30 mouse cellular contexts compared by ENCODE assay signal in genomic region chr1:130744961-130745360, GRCm38 (mm10). TPM values are rescaled to one million over a fixed set of nuclear protein-coding genes. Genes with fewer than 3 reads are reported as not detected.
DNase-seq lines count a peak whose midpoint lies in the region; ATAC-seq and TF ChIP-seq lines count a peak whose summit lies in the region.
"Had no signal": no experiment of that assay in that cellular context is flagged by ENCODE, and none has a peak within 500 bp of the region (broad histone marks: within the 10 kb centered on the region; RNA-seq: fewer than 3 reads in every experiment).

No protein-coding gene starts in this region.

- no peak for TF ChIP-seq CTCF in intestine, postnatal 0 days (IDR thresholded peaks at IDR 0.05; ENCODE audit: low read depth)

- peak; percentile 38 for DNase-seq in intestine, embryonic 14.5 days (ENCODE audit: low spot score)
- DNase-seq in midbrain, embryonic 11.5 days (ENCODE audit: low spot score, missing footprints): peak; percentile 54
- no peak for DNase-seq in natural killer cell, adult 2 months (ENCODE audit: low spot score in 2 of 2)
- DNase-seq: adrenal gland, postnatal 10 days; adrenal gland, postnatal 36 days; B cell, adult 2 months; cerebellum, adult 18-20 months; cerebellum, adult 9-10 months; cerebellum, postnatal 14 days; gastrocnemius, adult 2 months; gastrocnemius, postnatal 14 days; heart, adult 11 months; heart, postnatal 10 days; heart, postnatal 36 days had no signal

- H3K27ac ChIP-seq in intestine, embryonic 14.5 days (ENCODE audit: low read depth): no peak overlapping the region
- no peak overlapping the region for H3K27ac ChIP-seq in intestine, postnatal 0 days (ENCODE audit: low read depth, low read length)
- no peak overlapping the region for H3K27ac ChIP-seq in midbrain, embryonic 11.5 days (ENCODE audit: low read depth, low read length)
- H3K27ac ChIP-seq in midbrain, embryonic 15.5 days: no peak overlapping the region
- peak overlapping the region; percentile 97 for H3K27ac ChIP-seq in liver, embryonic 16.5 days (ENCODE audit: low read length)
- H3K27ac ChIP-seq: forebrain, embryonic 13.5 days; gastrocnemius, adult 2 months; heart, embryonic 15.5 days; hindbrain, embryonic 14.5 days; hindbrain, postnatal 0 days had no signal

- H3K27me3 ChIP-seq in intestine, embryonic 14.5 days (replicated peaks; ENCODE audit: control insufficient read depth, insufficient read depth, low read length): no peaks in the 10 kb centered on the region
- no peaks in the 10 kb centered on the region for H3K27me3 ChIP-seq in intestine, postnatal 0 days (replicated peaks; ENCODE audit: control insufficient read depth, insufficient read depth, low read length)
- H3K27me3 ChIP-seq in midbrain, embryonic 11.5 days (ENCODE audit: control insufficient read depth, insufficient read depth, low read length): no peaks in the 10 kb centered on the region
- no peaks in the 10 kb centered on the region for H3K27me3 ChIP-seq in midbrain, embryonic 15.5 days (replicated peaks)
- H3K27me3 ChIP-seq in liver, embryonic 16.5 days (ENCODE audit: control insufficient read depth, insufficient read depth, low read depth, low read length): no peaks in the 10 kb centered on the region
- H3K27me3 ChIP-seq: CH12.LX; forebrain, embryonic 13.5 days; heart, embryonic 12.5 days; heart, embryonic 15.5 days; Patski had no signal

- H3K36me3 ChIP-seq in intestine, embryonic 14.5 days (ENCODE audit: control insufficient read depth, insufficient read depth, low read length): peaks cover 14% of the 10 kb centered on the region; the same call in 1 of the 2 replicates
- peaks cover 44% of the 10 kb centered on the region for H3K36me3 ChIP-seq in intestine, postnatal 0 days (ENCODE audit: control insufficient read depth, insufficient read depth)
- no peaks in the 10 kb centered on the region for H3K36me3 ChIP-seq in midbrain, embryonic 11.5 days (ENCODE audit: control insufficient read depth, insufficient read depth, low read length)
- H3K36me3 ChIP-seq in midbrain, embryonic 15.5 days (replicated peaks): no peaks in the 10 kb centered on the region
- H3K36me3 ChIP-seq in liver, embryonic 16.5 days (ENCODE audit: control insufficient read depth, insufficient read depth): peaks cover 8% of the 10 kb centered on the region; the same call in 1 of the 2 replicates
- H3K36me3 ChIP-seq: forebrain, embryonic 10.5 days; G1E; heart, embryonic 12.5 days; heart, embryonic 15.5 days had no signal

- H3K9me3 ChIP-seq in intestine, embryonic 14.5 days (ENCODE audit: control insufficient read depth, low read length): no peaks in the 10 kb centered on the region
- H3K9me3 ChIP-seq in intestine, postnatal 0 days (ENCODE audit: control insufficient read depth): no peaks in the 10 kb centered on the region
- H3K9me3 ChIP-seq in midbrain, embryonic 11.5 days (ENCODE audit: control insufficient read depth, low read length): no peaks in the 10 kb centered on the region
- H3K9me3 ChIP-seq in midbrain, embryonic 15.5 days: no peaks in the 10 kb centered on the region
- no peaks in the 10 kb centered on the region for H3K9me3 ChIP-seq in liver, embryonic 16.5 days (replicated peaks; ENCODE audit: control insufficient read depth, low read length)
- H3K9me3 ChIP-seq: forebrain, embryonic 10.5 days; forebrain, embryonic 13.5 days; G1E; heart, embryonic 12.5 days; heart, embryonic 15.5 days had no signal

- ATAC-seq in intestine, embryonic 14.5 days (replicated peaks; ENCODE audit: low FRiP score, low TSS enrichment, low read depth): no peak
- no peak for ATAC-seq in intestine, postnatal 0 days
- ATAC-seq in midbrain, embryonic 11.5 days (ENCODE audit: low FRiP score): no peak
- ATAC-seq in midbrain, embryonic 15.5 days (replicated peaks): no peak
- no peak for ATAC-seq in liver, embryonic 16.5 days (ENCODE audit: low read depth)
- ATAC-seq: forebrain, embryonic 13.5 days; forebrain, embryonic 16.5 days; hindbrain, postnatal 0 days; Patski had no signal

- H3K4me2 ChIP-seq in intestine, embryonic 14.5 days (ENCODE audit: low read length): no peak overlapping the region
- no peak overlapping the region for H3K4me2 ChIP-seq in intestine, postnatal 0 days (replicated peaks; ENCODE audit: low read depth)
- no peak overlapping the region for H3K4me2 ChIP-seq in midbrain, embryonic 11.5 days
- H3K4me2 ChIP-seq in midbrain, embryonic 15.5 days: no peak overlapping the region
- no peak overlapping the region for H3K4me2 ChIP-seq in liver, embryonic 16.5 days (ENCODE audit: low read depth, low read length)
- H3K4me2 ChIP-seq: forebrain, embryonic 13.5 days; heart, embryonic 12.5 days; heart, embryonic 15.5 days; hindbrain, embryonic 14.5 days had no signal

- H3K9ac ChIP-seq in intestine, embryonic 14.5 days (ENCODE audit: low read length): no peak overlapping the region
- H3K9ac ChIP-seq in intestine, postnatal 0 days (ENCODE audit: low read depth, low read length): no peak overlapping the region
- no peak overlapping the region for H3K9ac ChIP-seq in midbrain, embryonic 11.5 days (ENCODE audit: low read length)
- H3K9ac ChIP-seq in midbrain, embryonic 15.5 days: no peak overlapping the region
- no peak overlapping the region for H3K9ac ChIP-seq in liver, embryonic 16.5 days (ENCODE audit: low read depth, low read length)
- H3K9ac ChIP-seq: forebrain, embryonic 13.5 days; heart, embryonic 12.5 days; heart, embryonic 15.5 days; hindbrain, embryonic 14.5 days had no signal

- no peak overlapping the region for H3K4me3 ChIP-seq in intestine, embryonic 14.5 days (ENCODE audit: low read depth, low read length)
- H3K4me3 ChIP-seq in intestine, postnatal 0 days (ENCODE audit: low read depth, low read length): no peak overlapping the region
- H3K4me3 ChIP-seq in midbrain, embryonic 11.5 days (ENCODE audit: low read depth, low read length): no peak overlapping the region
- H3K4me3 ChIP-seq in midbrain, embryonic 15.5 days: no peak overlapping the region
- H3K4me3 ChIP-seq in liver, embryonic 16.5 days (ENCODE audit: low read depth, low read length): no peak overlapping the region
- H3K4me3 ChIP-seq: forebrain, embryonic 10.5 days; forebrain, embryonic 13.5 days; gastrocnemius, adult 2 months; heart, embryonic 12.5 days; heart, embryonic 15.5 days had no signal

- peaks cover 9% of the 10 kb centered on the region; the same call in 1 of the 2 replicates for H3K4me1 ChIP-seq in intestine, embryonic 14.5 days (replicated peaks; ENCODE audit: control insufficient read depth, insufficient read depth, low read length)
- peaks cover 15% of the 10 kb centered on the region for H3K4me1 ChIP-seq in intestine, postnatal 0 days (replicated peaks; ENCODE audit: control insufficient read depth, insufficient read depth, low read length)
- H3K4me1 ChIP-seq in midbrain, embryonic 11.5 days (ENCODE audit: control insufficient read depth, insufficient read depth, low read length): no peaks in the 10 kb centered on the region
- H3K4me1 ChIP-seq in midbrain, embryonic 15.5 days: no peaks in the 10 kb centered on the region
- peaks cover 66% of the 10 kb centered on the region for H3K4me1 ChIP-seq in liver, embryonic 16.5 days (ENCODE audit: control insufficient read depth, low read depth, low read length)
- H3K4me1 ChIP-seq: forebrain, embryonic 13.5 days had no signal

- WGBS in intestine, embryonic 14.5 days: 88% methylated on average over 5 of the region's 5 CpGs
- WGBS in intestine, postnatal 0 days: 94% methylated on average over 5 of the region's 5 CpGs
- 91% methylated on average over 5 of the region's 5 CpGs for WGBS in midbrain, embryonic 11.5 days
- WGBS in midbrain, embryonic 15.5 days: 90% methylated on average over 5 of the region's 5 CpGs
- WGBS in liver, embryonic 16.5 days (ENCODE audit: insufficient replicate concordance): 77% methylated on average over 5 of the region's 5 CpGs

RNA-seq across cellular contexts. Expression of gene AA986860, which starts 13.2 kb away (rescaled TPM):
- 55.7 and 61.4 TPM in 2 replicates for polyA plus RNA-seq in intestine, embryonic 14.5 days (2014; fragmentation: Nextera tagmentation; extraction: Ambion mirVana)
- 42.3 and 46.7 TPM in 2 replicates for polyA plus RNA-seq in intestine, postnatal 0 days (2015; fragmentation: Nextera tagmentation; extraction: Ambion mirVana)
- polyA plus RNA-seq in midbrain, embryonic 11.5 days (2014; fragmentation: Nextera tagmentation; extraction: Ambion mirVana): 0.29 and 0.37 TPM in 2 replicates
- polyA plus RNA-seq in midbrain, embryonic 15.5 days (2015; fragmentation: Nextera tagmentation; extraction: Ambion mirVana): 0.26 and 0.56 TPM in 2 replicates
- 6.2 and 7.3 TPM in 2 replicates for polyA plus RNA-seq in liver, embryonic 16.5 days (2015; fragmentation: Nextera tagmentation; extraction: Ambion mirVana)

RNA-seq across cellular contexts. Expression of gene Pfkfb2, which starts 15.9 kb away (rescaled TPM):
- polyA plus RNA-seq in intestine, embryonic 14.5 days (2014; fragmentation: Nextera tagmentation; extraction: Ambion mirVana): 9.4 and 9.8 TPM in 2 replicates
- polyA plus RNA-seq in intestine, postnatal 0 days (2015; fragmentation: Nextera tagmentation; extraction: Ambion mirVana): 6.1 and 7.0 TPM in 2 replicates
- 6.3 and 9.5 TPM in 2 replicates for polyA plus RNA-seq in midbrain, embryonic 11.5 days (2014; fragmentation: Nextera tagmentation; extraction: Ambion mirVana)
- polyA plus RNA-seq in midbrain, embryonic 15.5 days (2015; fragmentation: Nextera tagmentation; extraction: Ambion mirVana): 22.2 and 25.5 TPM in 2 replicates
- 5.1 and 5.2 TPM in 2 replicates for polyA plus RNA-seq in liver, embryonic 16.5 days (2015; fragmentation: Nextera tagmentation; extraction: Ambion mirVana)

RNA-seq across cellular contexts. Expression of gene Yod1, which starts 27.8 kb away (rescaled TPM):
- polyA plus RNA-seq in intestine, embryonic 14.5 days (2014; fragmentation: Nextera tagmentation; extraction: Ambion mirVana): 7.5 and 8.1 TPM in 2 replicates
- 8.9 and 9.5 TPM in 2 replicates for polyA plus RNA-seq in intestine, postnatal 0 days (2015; fragmentation: Nextera tagmentation; extraction: Ambion mirVana)
- 11.7 and 13.6 TPM in 2 replicates for polyA plus RNA-seq in midbrain, embryonic 11.5 days (2014; fragmentation: Nextera tagmentation; extraction: Ambion mirVana)
- 17.6 TPM in 2 replicates for polyA plus RNA-seq in midbrain, embryonic 15.5 days (2015; fragmentation: Nextera tagmentation; extraction: Ambion mirVana)
- polyA plus RNA-seq in liver, embryonic 16.5 days (2015; fragmentation: Nextera tagmentation; extraction: Ambion mirVana): 40.7 and 43.1 TPM in 2 replicates

RNA-seq across cellular contexts. Expression of gene Gm29427, which starts 29.4 kb away (rescaled TPM):
- polyA plus RNA-seq in intestine, embryonic 14.5 days (2014; fragmentation: Nextera tagmentation; extraction: Ambion mirVana): 0.23 TPM in 1 of 2 replicates, not detected in the other
- 0.20 and 0.48 TPM in 2 replicates for polyA plus RNA-seq in intestine, postnatal 0 days (2015; fragmentation: Nextera tagmentation; extraction: Ambion mirVana)
- not detected in 2 replicates for polyA plus RNA-seq in midbrain, embryonic 11.5 days (2014; fragmentation: Nextera tagmentation; extraction: Ambion mirVana)
- 0.14 TPM in 1 of 2 replicates, not detected in the other for polyA plus RNA-seq in midbrain, embryonic 15.5 days (2015; fragmentation: Nextera tagmentation; extraction: Ambion mirVana)
- polyA plus RNA-seq in liver, embryonic 16.5 days (2015; fragmentation: Nextera tagmentation; extraction: Ambion mirVana): not detected in 2 replicates
- polyA plus RNA-seq: embryonic facial prominence, embryonic 11.5 days; embryonic facial prominence, embryonic 14.5 days; forebrain, embryonic 10.5 days; forebrain, embryonic 13.5 days; G1E; heart, embryonic 12.5 days; heart, embryonic 15.5 days; hindbrain, embryonic 11.5 days; hindbrain, embryonic 14.5 days; hindbrain, postnatal 0 days had no signal

RNA-seq across cellular contexts. Expression of gene Fcamr, which starts 55.7 kb away (rescaled TPM):
- 0.16 TPM in 1 of 2 replicates, not detected in the other for polyA plus RNA-seq in intestine, embryonic 14.5 days (2014; fragmentation: Nextera tagmentation; extraction: Ambion mirVana)
- 0.17 TPM in 1 of 2 replicates, not detected in the other for polyA plus RNA-seq in intestine, postnatal 0 days (2015; fragmentation: Nextera tagmentation; extraction: Ambion mirVana)
- not detected in 2 replicates for polyA plus RNA-seq in midbrain, embryonic 11.5 days (2014; fragmentation: Nextera tagmentation; extraction: Ambion mirVana)
- polyA plus RNA-seq in midbrain, embryonic 15.5 days (2015; fragmentation: Nextera tagmentation; extraction: Ambion mirVana): not detected in 2 replicates
- not detected in 2 replicates for polyA plus RNA-seq in liver, embryonic 16.5 days (2015; fragmentation: Nextera tagmentation; extraction: Ambion mirVana)
- polyA plus RNA-seq: embryonic facial prominence, embryonic 11.5 days; forebrain, embryonic 10.5 days; forebrain, embryonic 13.5 days; forebrain, embryonic 16.5 days; G1E; hindbrain, embryonic 11.5 days; hindbrain, embryonic 14.5 days; hindbrain, postnatal 0 days had no signal

Comparison
In these comparisons a context has a peak if more than half of its experiments do, and no peak if none do; other contexts are left out.
1. DNase-seq: peak in intestine, embryonic 14.5 days (single experiment) and midbrain, embryonic 11.5 days (single experiment); none in natural killer cell, adult 2 months (0 of 2).